Comparison of ENCODE assay signal across 24 mouse cellular contexts in genomic region chr7:137138101-137138500, GRCm38 (mm10).
A peak's percentile ranks its signal among the peaks of the same experiment; 100 is the strongest.
DNase-seq lines count a peak whose midpoint lies in the region; ATAC-seq lines count a peak whose summit lies in the region.
"Had no signal": no experiment of that assay in that cellular context is flagged by ENCODE, and none has a peak within 500 bp of the region (broad histone marks: within the 10 kb centered on the region; RNA-seq: fewer than 3 reads in every experiment).

No protein-coding gene starts in this region.

- no peaks in the 10 kb centered on the region for H3K27me3 ChIP-seq in embryonic facial prominence, embryonic 11.5 days (ENCODE audit: control insufficient read depth, insufficient read depth, low read length)
- H3K27me3 ChIP-seq in embryonic facial prominence, embryonic 14.5 days (replicated peaks; ENCODE audit: control insufficient read depth, insufficient read depth, low read length), result no peaks in the 10 kb centered on the region
- H3K27me3 ChIP-seq: CH12.LX; embryonic facial prominence, embryonic 15.5 days; forebrain, embryonic 15.5 days had no signal

- H3K9ac ChIP-seq in embryonic facial prominence, embryonic 11.5 days (replicated peaks; ENCODE audit: low read length), result no peak overlapping the region
- H3K9ac ChIP-seq in embryonic facial prominence, embryonic 14.5 days (ENCODE audit: low read depth, low read length), result no peak overlapping the region
- H3K9ac ChIP-seq: embryonic facial prominence, embryonic 15.5 days; forebrain, embryonic 13.5 days; forebrain, embryonic 15.5 days; forebrain, postnatal 0 days had no signal

- no peaks in the 10 kb centered on the region for H3K4me1 ChIP-seq in embryonic facial prominence, embryonic 11.5 days (ENCODE audit: control insufficient read depth, insufficient read depth, low read length)
- H3K4me1 ChIP-seq in embryonic facial prominence, embryonic 14.5 days (ENCODE audit: control insufficient read depth, insufficient read depth, low read length), result 0 out of 2 replicates have a peak, but pooled peaks cover 5% of the 10 kb centered on the region
- H3K4me1 ChIP-seq: forebrain, embryonic 13.5 days; forebrain, embryonic 15.5 days had no signal

- 41% methylated on average over 5 of the region's 5 CpGs for WGBS in embryonic facial prominence, embryonic 11.5 days
- WGBS in embryonic facial prominence, embryonic 14.5 days, result 34% methylated on average over 5 of the region's 5 CpGs

- ATAC-seq in embryonic facial prominence, embryonic 11.5 days (replicated peaks; ENCODE audit: insufficient number of reproducible peaks, low FRiP score, low TSS enrichment, low read depth), result no peak
- ATAC-seq in embryonic facial prominence, embryonic 14.5 days (ENCODE audit: low read depth), result 0 out of 2 replicates have a peak, but pooled peaks have one; percentile 44
- ATAC-seq: CD4-positive, CD25-positive, alpha-beta regulatory T cell, adult 4 months; forebrain, embryonic 13.5 days; forebrain, embryonic 15.5 days; forebrain, postnatal 0 days had no signal

- no peak overlapping the region for H3K4me3 ChIP-seq in embryonic facial prominence, embryonic 11.5 days (ENCODE audit: low read depth, low read length)
- no peak overlapping the region for H3K4me3 ChIP-seq in embryonic facial prominence, embryonic 14.5 days (ENCODE audit: low read depth, low read length)
- H3K4me3 ChIP-seq: embryonic facial prominence, embryonic 15.5 days; erythroblast, embryonic 14.5 days; forebrain, embryonic 13.5 days; forebrain, embryonic 15.5 days had no signal

- no peak overlapping the region for H3K4me2 ChIP-seq in embryonic facial prominence, embryonic 11.5 days (ENCODE audit: low read depth, low read length)
- H3K4me2 ChIP-seq in embryonic facial prominence, embryonic 14.5 days (ENCODE audit: low read depth, low read length), result no peak overlapping the region
- H3K4me2 ChIP-seq: embryonic facial prominence, embryonic 15.5 days; forebrain, embryonic 13.5 days; forebrain, embryonic 15.5 days had no signal

- H3K36me3 ChIP-seq in embryonic facial prominence, embryonic 11.5 days (replicated peaks; ENCODE audit: control insufficient read depth, insufficient read depth, low read depth, low read length), result no peaks in the 10 kb centered on the region
- no peaks in the 10 kb centered on the region for H3K36me3 ChIP-seq in embryonic facial prominence, embryonic 14.5 days (ENCODE audit: control insufficient read depth, insufficient read depth, low read length)
- H3K36me3 ChIP-seq: embryonic facial prominence, embryonic 15.5 days; forebrain, embryonic 15.5 days; G1E had no signal

- DNase-seq in NIH3T3 (ENCODE audit: low read depth), result peak; percentile 34
- peak; percentile 54 for DNase-seq in embryonic facial prominence, embryonic 11.5 days (ENCODE audit: low spot score)
- peak; percentile 54 for DNase-seq in embryonic facial prominence, embryonic 14.5 days (ENCODE audit: low spot score)
- no peak for DNase-seq in spleen, postnatal 10 days (ENCODE audit: low spot score in 2 of 2)
- no peak for DNase-seq in thymus, postnatal 14 days
- no peak for DNase-seq in cerebellum, adult 8-10 months
- DNase-seq: adrenal gland, adult 2 months; adrenal gland, postnatal 10 days; adrenal gland, postnatal 25 days; B cell, adult 2 months; cerebellum, adult 11 months; cerebellum, adult 18-20 months; cerebellum, adult 9-10 months; cerebellum, postnatal 10 days; cerebellum, postnatal 36 days; embryo, embryonic 11 days; forebrain, postnatal 0 days had no signal

- H3K27ac ChIP-seq in embryonic facial prominence, embryonic 11.5 days (replicated peaks; ENCODE audit: low read depth, low read length), result no peak overlapping the region
- H3K27ac ChIP-seq in embryonic facial prominence, embryonic 14.5 days (replicated peaks; ENCODE audit: low read depth, low read length), result no peak overlapping the region
- H3K27ac ChIP-seq: embryonic facial prominence, embryonic 15.5 days; forebrain, embryonic 13.5 days; forebrain, embryonic 15.5 days had no signal

- H3K9me3 ChIP-seq in embryonic facial prominence, embryonic 11.5 days (replicated peaks; ENCODE audit: control insufficient read depth, low read length), result no peaks in the 10 kb centered on the region
- 0 out of 2 replicates have a peak, but pooled peaks cover 3% of the 10 kb centered on the region for H3K9me3 ChIP-seq in embryonic facial prominence, embryonic 14.5 days (ENCODE audit: control insufficient read depth, low read length)
- H3K9me3 ChIP-seq: embryonic facial prominence, embryonic 15.5 days; forebrain, embryonic 13.5 days; forebrain, embryonic 15.5 days had no signal

Comparison
In these comparisons a context has a peak if more than half of its experiments do, and no peak if none do; other contexts are left out.
1. DNase-seq: peak in NIH3T3 (single experiment), embryonic facial prominence, embryonic 11.5 days (single experiment) and embryonic facial prominence, embryonic 14.5 days (single experiment); none in spleen, postnatal 10 days (0 of 2), thymus, postnatal 14 days (single experiment) and cerebellum, adult 8-10 months (single experiment).